Mouse (Mus musculus) kidney, adult 9 months (tissue): ENCODE data around the gene Hexim1.

ENCODE experiments used
- DNase-seq: peaks from one replicate; pipeline ENCODE4 v3.0.0; 2022

Hexim1 gene

GRCm38 (mm10) chr11:103119609-103120008 is 3.6 kb downstream of the Hexim1 start:
- DNase-seq: no peak

- DNase-seq: no peak
Observed at GRCm38 (mm10) chr11:103120315-103120714, 4.3 kb downstream of the Hexim1 start.

- DNase-seq: peak; percentile 62
Observed at GRCm38 (mm10) chr11:103131701-103132575, 15.9 kb downstream of the Hexim1 start, which contains the start of gene Hexim2. Gene Hexim2, plus strand, starts transcription at chr11:103132429.

- peak; percentile 100 for DNase-seq
Observed at GRCm38 (mm10) chr11:103132576-103133455, 16.8 kb downstream of the Hexim1 start.

- DNase-seq: no peak
Observed at GRCm38 (mm10) chr11:103133456-103134185, 17.6 kb downstream of the Hexim1 start.

GRCm38 (mm10) chr11:103134221-103134620 is 18.2 kb downstream of the Hexim1 start:
- DNase-seq: no peak

- DNase-seq: no peak
Observed at GRCm38 (mm10) chr11:103136039-103136577, 20.1 kb downstream of the Hexim1 start.

GRCm38 (mm10) chr11:103139951-103140762 is 24.1 kb downstream of the Hexim1 start:
- DNase-seq: no peak

- no peak for DNase-seq
Observed at GRCm38 (mm10) chr11:103140763-103141100, 24.7 kb downstream of the Hexim1 start.

- peak; percentile 74 for DNase-seq
Observed at GRCm38 (mm10) chr11:103141101-103141943, 25.3 kb downstream of the Hexim1 start.

GRCm38 (mm10) chr11:103141944-103142255 is 25.9 kb downstream of the Hexim1 start:
- peak; percentile 51 for DNase-seq

GRCm38 (mm10) chr11:103142441-103143182 is 26.6 kb downstream of the Hexim1 start:
- peak; percentile 86 for DNase-seq

- DNase-seq: no peak
Observed at GRCm38 (mm10) chr11:103144309-103145285, 28.6 kb downstream of the Hexim1 start.

- DNase-seq: no peak
Observed at GRCm38 (mm10) chr11:103146386-103146785, 30.4 kb downstream of the Hexim1 start.

- DNase-seq: peak; percentile 85
Observed at GRCm38 (mm10) chr11:103147766-103148165, 31.7 kb downstream of the Hexim1 start.

- no peak for DNase-seq
Observed at GRCm38 (mm10) chr11:103149771-103150170, 33.7 kb downstream of the Hexim1 start.

GRCm38 (mm10) chr11:103158621-103159478 is 42.8 kb downstream of the Hexim1 start:
- peak; percentile 98 for DNase-seq

GRCm38 (mm10) chr11:103160738-103161137 is 44.7 kb downstream of the Hexim1 start:
- no peak for DNase-seq
